Mouse (Mus musculus): ENCODE data around the gene Ptar1.
"Not testable (repeated sequence)": the region's sequence is repeated elsewhere in the genome, so short reads cannot be mapped to it uniquely, and the experiment has no call there.

The Ptar1 gene

DNA sequence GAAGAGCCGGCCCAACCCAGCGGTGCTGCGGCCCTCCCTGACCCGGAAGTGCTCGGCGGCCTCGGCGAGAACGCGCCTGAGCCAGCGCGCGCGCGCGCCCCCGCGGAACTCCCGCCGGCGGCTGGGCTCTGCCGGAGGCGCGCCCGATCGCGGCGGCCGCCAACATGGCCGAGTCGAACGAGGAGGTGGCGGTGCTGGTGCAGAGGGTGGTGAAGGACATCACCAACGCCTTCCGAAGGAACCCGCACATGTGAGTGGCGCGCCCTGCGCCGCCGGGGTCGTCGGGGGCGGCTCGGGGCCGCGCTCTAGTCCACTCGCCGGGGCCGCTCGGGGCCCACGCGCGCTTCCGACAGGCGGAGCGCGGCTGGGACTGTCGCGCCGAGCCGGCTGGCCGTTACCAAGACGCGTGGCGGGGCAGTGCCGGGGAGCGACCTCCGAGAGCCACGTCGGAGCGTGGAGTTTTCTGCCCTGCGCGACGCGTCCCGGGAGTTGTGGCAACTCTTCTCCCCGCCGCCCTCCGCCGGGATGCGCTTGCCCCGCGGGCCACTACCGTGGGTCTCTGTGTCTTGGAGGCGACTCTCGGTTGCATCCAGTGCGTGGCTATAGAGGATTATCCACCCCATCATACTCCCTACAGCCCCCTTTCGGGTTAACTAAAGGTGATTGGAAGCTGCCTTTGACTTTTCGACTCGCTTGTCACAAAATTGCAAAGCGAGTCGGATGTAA, at the start of gene Ptar1:
Gene Ptar1, plus strand, starts transcription at position 134 of the 726 bp plus-strand sequence.
- peak; percentile 93 to 94 for DNase-seq (ENCODE audit: low spot score in 2 of 2)

DNA sequence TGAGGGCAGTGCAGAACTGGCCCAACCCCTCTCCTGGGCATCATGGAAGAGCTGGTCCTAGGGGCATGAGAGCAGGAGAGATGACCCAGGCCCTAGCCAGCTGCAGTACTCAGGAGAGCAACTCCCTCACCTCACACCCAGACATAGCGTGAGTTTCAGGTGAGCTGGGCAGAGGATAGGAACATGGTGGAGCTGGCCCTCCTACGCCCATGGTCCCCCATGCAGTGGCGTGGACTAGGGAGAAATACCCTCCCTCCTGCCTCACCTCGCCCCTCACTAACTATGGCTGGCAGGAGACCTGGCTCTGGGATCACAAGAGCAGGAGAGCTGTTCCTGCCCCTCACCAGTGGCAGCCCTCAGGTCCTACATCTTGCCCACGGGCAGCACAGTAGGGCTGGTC, 43.4 kb upstream of the Ptar1 start:
- DNase-seq (ENCODE audit: low spot score in 2 of 2): no peak

DNA sequence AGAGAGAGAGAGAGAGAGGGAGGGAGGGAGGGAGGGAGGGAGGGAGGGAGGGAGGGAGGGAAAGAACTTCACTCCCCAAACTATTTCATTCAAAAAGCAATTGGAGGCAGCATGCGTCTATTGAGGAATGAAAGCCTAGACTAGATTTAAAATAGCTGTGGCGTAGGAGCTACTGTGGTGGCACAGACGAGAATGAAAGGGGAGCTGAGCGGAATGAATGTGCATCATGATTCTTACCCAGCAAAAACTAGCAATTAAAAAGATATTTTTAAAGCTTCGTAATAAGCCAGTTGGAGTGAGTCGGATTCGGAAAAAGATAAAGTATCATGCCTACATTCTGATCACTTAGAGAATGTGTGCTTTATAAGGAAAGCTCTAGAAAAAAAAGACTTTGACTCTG, 41.9 kb upstream of the Ptar1 start:
- DNase-seq (ENCODE audit: low spot score in 2 of 2): no peak

- DNase-seq (ENCODE audit: low spot score in 2 of 2): no peak
Measured at GRCm38 (mm10) chr19:23647308-23647707, 39.9 kb upstream of the Ptar1 start.

- peak; percentile 19 to 26 for DNase-seq (ENCODE audit: low spot score in 2 of 2)
Measured at GRCm38 (mm10) chr19:23652644-23653043, 34.6 kb upstream of the Ptar1 start, which contains the start of gene 1700028P14Rik. Gene 1700028P14Rik, minus strand, starts transcription at chr19:23652812.

GRCm38 (mm10) chr19:23653154-23653553, 34.1 kb upstream of the Ptar1 start:
- no peak for DNase-seq (ENCODE audit: low spot score in 2 of 2)

- DNase-seq (ENCODE audit: low spot score in 2 of 2): no peak
Measured at GRCm38 (mm10) chr19:23657261-23657932, 29.8 kb upstream of the Ptar1 start.

GRCm38 (mm10) chr19:23658350-23658749, 28.9 kb upstream of the Ptar1 start:
- DNase-seq (ENCODE audit: low spot score in 2 of 2): no peak

DNA sequence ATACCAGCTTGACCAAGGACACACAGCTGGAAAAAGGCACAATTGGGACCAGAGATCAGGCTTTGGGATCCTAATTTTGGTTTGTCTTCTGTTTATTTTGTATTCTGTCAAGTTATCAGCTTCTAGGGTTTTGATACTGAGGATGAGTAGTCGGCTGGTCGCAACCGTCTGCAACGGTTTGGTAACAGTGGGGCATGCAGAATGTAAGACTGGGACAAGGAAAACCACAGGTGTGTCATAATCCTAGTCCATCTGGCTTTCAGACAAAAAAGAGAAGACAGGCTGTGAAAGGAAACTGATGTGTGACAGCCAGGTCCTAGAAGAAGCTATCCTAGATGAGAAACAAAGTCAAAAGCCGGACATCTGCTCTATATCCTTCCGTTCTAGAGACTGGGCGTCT, 23.1 kb upstream of the Ptar1 start:
- no peak for DNase-seq (ENCODE audit: low spot score in 2 of 2)

GRCm38 (mm10) chr19:23668142-23668655, 19.0 kb upstream of the Ptar1 start:
- DNase-seq (ENCODE audit: low spot score in 2 of 2): no peak

DNA sequence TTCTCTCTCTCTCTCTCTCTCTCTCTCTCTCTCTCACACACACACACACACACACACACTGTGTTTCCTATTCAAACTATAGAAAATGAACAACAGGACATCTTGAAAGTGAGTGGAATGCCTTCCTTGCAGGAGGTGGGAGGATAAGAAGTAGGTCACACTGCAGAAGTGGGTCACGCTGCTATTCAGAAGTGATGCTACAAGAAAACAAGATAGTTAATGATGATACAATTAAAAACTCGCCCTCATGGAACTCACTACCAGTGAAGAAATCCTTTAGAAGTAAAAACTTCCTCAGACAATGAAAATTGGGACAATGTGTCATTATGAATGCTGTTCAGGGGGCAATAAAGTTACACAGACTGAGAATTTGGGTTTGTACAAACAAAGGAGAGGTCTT, 14.2 kb upstream of the Ptar1 start:
- no peak for DNase-seq (ENCODE audit: low spot score in 2 of 2)

DNA sequence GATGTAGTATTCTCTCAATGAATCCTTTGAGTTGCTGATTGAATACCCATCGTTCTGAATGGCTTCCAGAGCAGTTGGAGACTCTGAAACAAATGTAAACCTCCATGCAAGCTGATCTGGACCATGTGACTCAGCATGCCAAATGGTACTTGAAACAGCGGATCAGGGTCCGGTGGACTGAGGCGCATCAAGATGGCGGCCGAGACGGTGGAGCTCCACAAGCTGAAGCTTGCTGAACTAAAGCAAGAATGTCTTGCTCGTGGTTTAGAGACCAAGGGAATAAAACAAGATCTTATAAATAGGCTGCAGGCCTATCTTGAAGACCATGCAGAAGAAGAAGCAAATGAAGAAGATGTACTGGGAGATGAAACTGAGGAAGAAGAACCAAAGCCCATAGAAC, 11.6 kb upstream of the Ptar1 start:
- DNase-seq (ENCODE audit: low spot score in 2 of 2): not testable (repeated sequence)

GRCm38 (mm10) chr19:23686962-23687295, 300 bp upstream of the Ptar1 start:
- DNase-seq (ENCODE audit: low spot score in 2 of 2): no peak

GRCm38 (mm10) chr19:23688421-23688946, 1.3 kb downstream of the Ptar1 start:
- DNase-seq (ENCODE audit: low spot score in 2 of 2): no peak

DNA sequence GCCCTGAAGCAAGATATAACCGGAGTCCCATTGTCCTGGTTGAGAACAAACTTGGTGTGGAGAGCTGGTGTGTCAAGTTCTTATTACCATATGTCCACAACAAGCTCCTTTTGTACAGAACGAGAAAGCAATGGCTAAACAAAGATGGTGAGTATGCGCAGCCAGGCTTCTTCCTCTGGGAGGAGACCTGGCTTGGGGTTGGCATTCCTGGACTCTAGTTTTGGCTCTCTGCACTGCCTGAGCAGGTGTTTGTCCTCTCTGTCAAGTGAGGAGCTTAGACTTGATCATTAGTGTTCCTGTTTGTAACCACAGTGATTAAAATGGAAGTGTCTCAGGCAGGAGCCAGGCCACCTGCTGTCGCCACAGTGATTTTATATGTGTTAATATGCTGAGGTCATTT, 7.1 kb downstream of the Ptar1 start:
- DNase-seq (ENCODE audit: low spot score in 2 of 2): peak; percentile 58 to 65

DNA sequence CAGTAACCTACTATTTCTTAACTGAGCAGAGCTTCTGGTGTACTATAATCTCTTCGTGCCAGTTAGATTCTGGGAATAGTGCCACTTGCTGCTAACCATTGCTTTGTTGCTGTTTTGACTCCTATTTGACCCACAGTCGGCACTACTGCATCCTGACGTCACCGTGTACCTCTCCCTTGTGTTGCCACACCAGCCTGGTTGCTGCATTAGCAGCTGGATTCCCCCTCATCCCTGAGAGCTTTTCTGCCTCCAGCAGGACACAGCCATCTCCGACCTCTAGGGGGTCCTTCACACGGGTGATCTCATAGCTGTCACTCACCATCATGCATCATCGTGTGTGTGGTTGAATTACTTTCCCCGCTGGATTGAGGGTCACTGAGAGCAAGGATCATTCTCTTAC, 10.6 kb downstream of the Ptar1 start:
- DNase-seq (ENCODE audit: low spot score in 2 of 2): peak; percentile 15 to 31

- peak in 1 of 2 experiments; percentile 23 for DNase-seq (ENCODE audit: low spot score in 2 of 2)
Measured at GRCm38 (mm10) chr19:23698366-23698765, 11.1 kb downstream of the Ptar1 start.

- no peak for DNase-seq (ENCODE audit: low spot score in 2 of 2)
Measured at GRCm38 (mm10) chr19:23699131-23699530, 11.9 kb downstream of the Ptar1 start.

GRCm38 (mm10) chr19:23702896-23703295, 15.7 kb downstream of the Ptar1 start:
- DNase-seq (ENCODE audit: low spot score in 2 of 2): no peak

GRCm38 (mm10) chr19:23705383-23705782, 18.2 kb downstream of the Ptar1 start:
- DNase-seq (ENCODE audit: low spot score in 2 of 2): no peak

DNA sequence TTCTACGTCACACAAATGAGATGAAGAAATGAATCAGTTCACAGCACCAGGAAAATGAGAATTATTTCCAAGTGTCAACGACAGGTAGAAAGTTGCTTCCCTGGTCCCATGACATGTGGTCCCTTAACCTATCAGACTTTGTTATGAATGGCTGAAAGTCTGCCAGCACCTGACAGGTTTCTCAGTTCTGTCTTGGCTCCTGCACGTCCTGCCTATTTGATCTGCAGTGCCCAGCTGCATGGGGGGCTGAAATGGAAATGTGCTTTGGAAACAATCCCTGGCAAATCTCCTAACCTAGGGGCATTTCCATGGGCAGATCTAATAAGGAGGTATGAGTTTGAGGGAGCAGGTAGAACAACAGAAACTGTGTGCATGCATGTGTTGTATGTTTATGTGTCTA, 59.3 kb downstream of the Ptar1 start:
- DNase-seq (ENCODE audit: low spot score in 2 of 2): no peak

DNA sequence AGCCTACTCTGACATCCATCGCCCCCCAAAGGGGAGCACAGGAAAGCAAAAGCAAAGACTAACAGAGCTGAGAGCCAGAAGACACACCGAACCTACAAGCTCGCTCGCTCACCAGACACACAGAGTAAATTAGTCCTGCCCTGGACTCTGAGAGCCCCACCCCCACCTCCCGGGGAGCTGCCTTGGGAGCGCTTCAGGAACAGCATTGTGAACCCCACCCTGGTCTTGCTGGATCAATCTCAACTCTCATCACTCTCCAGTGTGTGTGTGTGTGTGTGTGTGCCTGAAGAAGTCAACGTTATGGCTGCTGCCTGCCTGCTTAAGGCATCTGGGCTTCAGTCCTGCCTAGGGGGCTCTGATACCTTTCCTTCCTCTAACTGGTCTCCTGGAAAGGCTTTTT, 69.8 kb downstream of the Ptar1 start:
- DNase-seq (ENCODE audit: low spot score in 2 of 2): peak; percentile 15 to 33
